Mouse (Mus musculus): ENCODE results near the gene Ttc7b. TPM values are rescaled to one million over a fixed set of nuclear protein-coding genes. Genes with fewer than 3 reads are reported as not detected.

The Ttc7b gene
- total RNA-seq, 2 experiments from 2014 or later: 173 to 184 TPM

- no peak overlapping the region for H3K4me3 ChIP-seq
- TF ChIP-seq CTCF (conservative IDR thresholded peaks at IDR 0.05): no peak
- DNase-seq (ENCODE audit: low spot score in 2 of 2): no peak
Measured at GRCm38 (mm10) chr12:100392466-100392865, 128.2 kb downstream of the Ttc7b start.

GRCm38 (mm10) chr12:100391890-100392289 lies 128.7 kb downstream of the Ttc7b start:
- Histone ChIP-seq H3K4me3 (no peak overlapping the region), H3K27ac (peak overlapping the region; percentile 88)
- no peak for TF ChIP-seq CTCF (conservative IDR thresholded peaks at IDR 0.05)
- DNase-seq (ENCODE audit: low spot score in 2 of 2): no peak

More at GRCm38 (mm10) chr12:100392466-100392865, 128.2 kb downstream of the Ttc7b start:
- H3K27ac ChIP-seq: peak overlapping the region; percentile 88

GRCm38 (mm10) chr12:100389878-100390710 lies 130.5 kb downstream of the Ttc7b start:
- peak in 1 of 2 experiments; percentile 46 for DNase-seq (ENCODE audit: low spot score in 2 of 2)
- H3K4me3 ChIP-seq: no peak overlapping the region
- H3K27ac ChIP-seq: peak overlapping the region; percentile 80
- no peak for TF ChIP-seq CTCF (conservative IDR thresholded peaks at IDR 0.05)

GRCm38 (mm10) chr12:100386259-100386658 lies 134.4 kb downstream of the Ttc7b start:
- no peak for TF ChIP-seq CTCF (conservative IDR thresholded peaks at IDR 0.05)
- H3K27ac ChIP-seq: no peak overlapping the region; the same call in 1 of the 2 replicates
- DNase-seq (ENCODE audit: low spot score in 2 of 2): peak in 1 of 2 experiments; percentile 40

GRCm38 (mm10) chr12:100382526-100382925 lies 138.1 kb downstream of the Ttc7b start:
- no peak for TF ChIP-seq CTCF (conservative IDR thresholded peaks at IDR 0.05)

More at GRCm38 (mm10) chr12:100386259-100386658, 134.4 kb downstream of the Ttc7b start:
- no peak overlapping the region for H3K4me3 ChIP-seq

GRCm38 (mm10) chr12:100381941-100382340 lies 138.7 kb downstream of the Ttc7b start:
- Histone ChIP-seq H3K4me3 (no peak overlapping the region), H3K27ac (no peak overlapping the region)
- TF ChIP-seq CTCF (conservative IDR thresholded peaks at IDR 0.05): no peak
- DNase-seq (ENCODE audit: low spot score in 2 of 2): no peak

More at GRCm38 (mm10) chr12:100382526-100382925, 138.1 kb downstream of the Ttc7b start:
- Histone ChIP-seq H3K4me3 (no peak overlapping the region), H3K27ac (no peak overlapping the region)
- no peak for DNase-seq (ENCODE audit: low spot score in 2 of 2)

- no peak for DNase-seq (ENCODE audit: low spot score in 2 of 2)
- TF ChIP-seq CTCF (conservative IDR thresholded peaks at IDR 0.05): no peak
- H3K27ac ChIP-seq: peak overlapping the region; percentile 16
- H3K4me3 ChIP-seq: no peak overlapping the region
Measured at GRCm38 (mm10) chr12:100380697-100381291, 139.8 kb downstream of the Ttc7b start.

GRCm38 (mm10) chr12:100379833-100380232 lies 140.8 kb downstream of the Ttc7b start:
- no peak for DNase-seq (ENCODE audit: low spot score in 2 of 2)
- no peak for TF ChIP-seq CTCF (conservative IDR thresholded peaks at IDR 0.05)
- no peak overlapping the region for H3K4me3 ChIP-seq
- H3K27ac ChIP-seq: no peak overlapping the region

GRCm38 (mm10) chr12:100378266-100378665 lies 142.4 kb downstream of the Ttc7b start:
- TF ChIP-seq CTCF (conservative IDR thresholded peaks at IDR 0.05): no peak
- Histone ChIP-seq H3K27ac (no peak overlapping the region), H3K4me3 (no peak overlapping the region)
- DNase-seq (ENCODE audit: low spot score in 2 of 2): no peak

- Histone ChIP-seq H3K4me3 (no peak overlapping the region), H3K27ac (no peak overlapping the region)
- no peak for TF ChIP-seq CTCF (conservative IDR thresholded peaks at IDR 0.05)
- no peak for DNase-seq (ENCODE audit: low spot score in 2 of 2)
Measured at GRCm38 (mm10) chr12:100377791-100378190, 142.8 kb downstream of the Ttc7b start.

GRCm38 (mm10) chr12:100375801-100376200 lies 144.8 kb downstream of the Ttc7b start:
- no peak overlapping the region for H3K4me3 ChIP-seq
- no peak for DNase-seq (ENCODE audit: low spot score in 2 of 2)
- no peak overlapping the region for H3K27ac ChIP-seq
- TF ChIP-seq CTCF (conservative IDR thresholded peaks at IDR 0.05): no peak

- H3K27ac ChIP-seq: peak overlapping the region; percentile 58; the same call in 1 of the 2 replicates
- no peak for TF ChIP-seq CTCF (conservative IDR thresholded peaks at IDR 0.05)
- DNase-seq (ENCODE audit: low spot score in 2 of 2): no peak
- H3K4me3 ChIP-seq: no peak overlapping the region
Measured at GRCm38 (mm10) chr12:100372785-100373184, 147.8 kb downstream of the Ttc7b start.

GRCm38 (mm10) chr12:100372015-100372414 lies 148.6 kb downstream of the Ttc7b start:
- peak overlapping the region; percentile 58 for H3K27ac ChIP-seq
- H3K4me3 ChIP-seq: no peak overlapping the region
- peak; percentile 59 for TF ChIP-seq CTCF (conservative IDR thresholded peaks at IDR 0.05)
- no peak for DNase-seq (ENCODE audit: low spot score in 2 of 2)

Measured in layer of hippocampus, adult 2 months (tissue).